Mouse (Mus musculus) midbrain, embryonic 11.5 days (tissue): ENCODE measurements around the gene Gm5741. TPM values are rescaled to one million over a fixed set of nuclear protein-coding genes. Genes with fewer than 3 reads are reported as not detected.

Source experiments
- ATAC-seq: fragments of 200-750 bp; cut with Nextera tagmentation; 2 replicates; pipeline ENCODE4 v1.8.0; 2017; ENCODE audit warnings: moderate TSS enrichment, moderate library complexity; ENCODE audit not compliant: low FRiP score
- DNase-seq: peaks from one replicate; pipeline ENCODE4 v3.0.0; 2015; ENCODE audit warnings: low spot score; ENCODE audit errors: missing footprints
- H3K27ac ChIP-seq: fragments of 300-500 bp; sonication (generic); 2 replicates; pipeline ENCODE4 v1.5.1; 2014; ENCODE audit warnings: low read depth, low read length
- H3K27me3 ChIP-seq: fragments of 300-500 bp; sonication (generic); 2 replicates; pipeline ENCODE4 v1.6.1; 2014; ENCODE audit warnings: mild to moderate bottlenecking, low read length, moderate library complexity, mixed read lengths; ENCODE audit not compliant: control insufficient read depth, insufficient read depth
- H3K36me3 ChIP-seq: fragments of 300-500 bp; sonication (generic); 2 replicates; pipeline ENCODE4 v1.6.1; 2014; ENCODE audit warnings: mild to moderate bottlenecking, low read length, moderate library complexity, mixed read lengths; ENCODE audit not compliant: control insufficient read depth, insufficient read depth
- H3K4me1 ChIP-seq: fragments of 300-500 bp; sonication (generic); 2 replicates; pipeline ENCODE4 v1.6.1; 2014; ENCODE audit warnings: low read length; ENCODE audit not compliant: control insufficient read depth, insufficient read depth
- H3K4me2 ChIP-seq: fragments of 300-500 bp; sonication (generic); 2 replicates; pipeline ENCODE4 v1.6.1; 2014; ENCODE audit warnings: mild to moderate bottlenecking, moderate library complexity
- H3K4me3 ChIP-seq: fragments of 300-500 bp; sonication (generic); 2 replicates; pipeline ENCODE4 v1.5.1; 2014; ENCODE audit warnings: low read depth, low read length
- H3K9ac ChIP-seq: fragments of 300-500 bp; sonication (generic); 2 replicates; pipeline ENCODE4 v1.6.1; 2014; ENCODE audit warnings: low read length
- H3K9me3 ChIP-seq: fragments of 300-500 bp; sonication (generic); 2 replicates; pipeline ENCODE4 v1.6.1; 2016; ENCODE audit warnings: low read length; ENCODE audit not compliant: control insufficient read depth
- WGBS: fragments of 180-500 bp; shearing (Covaris S2); extraction: QIAGEN DNeasy Blood & Tissue Kit; methylation state at CpG from one replicate; pipeline ENCODE4 v1.1.7; 2014; 5-methylcytosine and 5-hydroxymethylcytosine counted together
- polyA plus RNA-seq: library from polyadenylated mRNA; unstranded; fragments of >200 nt; fragmentation: Nextera tagmentation; extraction: Ambion mirVana; gene quantifications from 2 replicates; pipeline ENCODE4 v1.2.1, GENCODE M21; 2014

The Gm5741 gene
- polyA plus RNA-seq, 1 experiment from 2014 or later: 0.53 TPM

DNA sequence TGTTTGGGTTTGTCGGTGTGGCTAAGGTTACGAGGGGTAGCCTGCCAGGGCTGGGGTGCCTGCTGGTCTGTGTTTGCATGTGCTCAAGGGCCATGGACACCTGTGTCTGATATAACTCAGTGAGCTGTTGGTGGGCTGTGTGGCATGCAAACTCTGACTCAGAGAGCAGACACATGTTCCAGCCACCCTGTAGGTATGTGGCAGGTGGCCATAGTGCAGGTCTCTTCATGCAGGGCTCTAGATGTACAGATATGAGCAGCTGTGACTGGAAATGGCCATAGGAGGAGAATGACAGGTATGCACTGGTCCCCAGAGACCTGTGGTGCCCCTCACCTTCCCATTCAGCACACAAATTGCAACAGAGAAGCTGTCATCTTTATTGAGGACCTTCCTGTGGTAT, 627 bp downstream of the Gm5741 start:
- no peak overlapping the region for H3K4me3 ChIP-seq
- ATAC-seq (no peak), DNase-seq (no peak)
- H3K9ac ChIP-seq: no peak overlapping the region
- 96% methylated on average over 2 of the region's 2 CpGs for WGBS
- no peaks in the 10 kb centered on the region for H3K9me3 ChIP-seq
- H3K27ac ChIP-seq: no peak overlapping the region
- H3K4me1 ChIP-seq: peaks cover under 1% of the 10 kb centered on the region
- no peaks in the 10 kb centered on the region for H3K36me3 ChIP-seq
- H3K27me3 ChIP-seq: no peaks in the 10 kb centered on the region
- no peak overlapping the region for H3K4me2 ChIP-seq

DNA sequence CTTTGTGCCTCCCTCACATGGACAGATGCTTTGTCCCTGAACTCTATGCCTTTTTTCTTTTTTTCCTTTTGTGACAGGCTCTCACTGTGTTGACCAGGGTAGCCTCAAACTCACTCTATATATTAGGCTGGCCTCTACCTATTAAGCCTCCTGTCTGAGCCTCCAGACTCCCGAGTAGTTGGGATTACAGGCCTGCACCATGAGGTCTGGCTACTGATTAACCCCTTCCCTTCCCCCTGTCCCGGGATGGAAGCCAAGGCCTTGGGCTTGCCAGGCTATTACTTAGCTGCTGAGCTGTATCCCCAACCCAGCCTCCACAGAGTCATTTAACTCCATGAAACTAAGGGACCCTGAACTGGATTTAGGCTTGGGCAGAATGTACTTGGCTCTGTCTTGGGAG, 2.6 kb downstream of the Gm5741 start:
- no peaks in the 10 kb centered on the region for H3K36me3 ChIP-seq
- ATAC-seq: no peak
- no peak overlapping the region for H3K4me2 ChIP-seq
- no peak overlapping the region for H3K9ac ChIP-seq
- H3K4me3 ChIP-seq: no peak overlapping the region
- 33% methylated on average over 2 of the region's 2 CpGs for WGBS
- H3K27me3 ChIP-seq: no peaks in the 10 kb centered on the region
- peaks cover 5% of the 10 kb centered on the region; the same call in 1 of the 2 replicates for H3K4me1 ChIP-seq
- DNase-seq: no peak
- H3K9me3 ChIP-seq: no peaks in the 10 kb centered on the region
- H3K27ac ChIP-seq: no peak overlapping the region

DNA sequence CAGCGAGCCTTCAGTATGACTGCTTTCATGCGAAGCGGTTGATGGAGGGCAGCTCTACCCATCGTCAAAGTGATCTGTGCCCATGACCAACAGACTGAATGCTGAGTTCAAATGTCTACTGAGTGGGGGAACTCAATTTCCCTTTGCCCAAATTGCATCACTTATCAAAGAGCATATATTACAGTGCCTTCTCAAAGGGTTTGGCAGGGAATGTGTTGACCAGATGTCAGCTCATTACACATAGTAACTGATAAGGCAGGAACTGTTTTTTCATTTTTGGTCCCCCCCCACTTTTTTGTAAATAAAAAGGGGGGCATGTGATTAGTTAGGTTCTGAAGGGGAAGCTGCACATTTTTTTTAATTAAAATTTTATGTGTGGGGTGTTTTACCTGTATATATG, 5.2 kb downstream of the Gm5741 start:
- ATAC-seq (no peak), DNase-seq (peak; percentile 41)
- no peaks in the 10 kb centered on the region for H3K36me3 ChIP-seq
- no peak overlapping the region for H3K9ac ChIP-seq
- peaks cover 6% of the 10 kb centered on the region; the same call in 1 of the 2 replicates for H3K4me1 ChIP-seq
- no peaks in the 10 kb centered on the region for H3K9me3 ChIP-seq
- H3K27me3 ChIP-seq: no peaks in the 10 kb centered on the region
- H3K4me2 ChIP-seq: no peak overlapping the region
- 97% methylated on average over 4 of the region's 4 CpGs for WGBS
- H3K4me3 ChIP-seq: no peak overlapping the region
- no peak overlapping the region for H3K27ac ChIP-seq

DNA sequence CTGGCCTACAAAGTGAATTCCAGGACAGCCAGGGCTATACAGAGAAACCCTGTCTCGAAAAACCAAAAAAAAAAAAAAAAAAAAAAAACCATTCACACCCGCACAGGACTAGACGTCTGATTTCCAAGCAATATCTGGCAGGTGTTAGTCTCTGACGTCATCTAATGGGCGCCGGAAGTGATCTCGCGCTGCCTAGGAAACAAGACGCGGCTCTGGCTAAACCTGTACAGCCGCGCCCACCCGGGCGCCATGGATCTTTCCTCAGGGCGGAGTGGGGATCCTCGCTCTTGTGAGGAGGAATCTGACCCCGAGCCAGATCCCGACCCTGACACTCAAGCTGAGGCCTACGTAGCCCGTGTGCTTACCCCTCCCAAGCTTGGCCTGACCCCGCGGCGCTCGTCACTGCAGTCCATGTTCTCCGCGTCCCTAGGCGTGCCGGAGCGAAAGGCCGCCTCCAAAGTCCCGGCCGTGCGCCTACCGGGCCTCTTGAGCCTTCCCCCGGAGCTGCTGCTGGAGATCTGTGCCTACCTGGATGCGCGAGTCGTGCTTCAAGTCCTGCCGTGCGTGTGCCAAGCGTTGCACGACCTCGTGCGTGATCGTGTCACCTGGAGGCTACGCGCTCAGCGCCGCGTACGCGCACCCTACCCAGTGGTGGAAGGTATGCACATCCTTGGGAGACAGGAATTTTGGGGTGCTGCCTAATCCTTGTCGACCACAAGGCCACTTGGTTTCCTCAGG, 7.7 kb downstream of the Gm5741 start, which contains the start of gene Fbxw9:
Fbxw9 (plus strand) TSS at position 177 of the 738 bp plus-strand sequence.
- Histone ChIP-seq H3K27ac (no peak within 1 kb of the TSS), H3K27me3 (no peaks in the 10 kb centered on the region), H3K4me1 (peaks cover 6% of the 10 kb centered on the region; the same call in 1 of the 2 replicates), H3K36me3 (peaks cover 8% of the 10 kb centered on the region; the same call in 1 of the 2 replicates), H3K9me3 (no peaks in the 10 kb centered on the region), H3K4me3 (peak within 1 kb of the TSS; percentile 82), H3K4me2 (peak within 1 kb of the TSS; percentile 97), H3K9ac (peak within 1 kb of the TSS; percentile 80)
- WGBS: under 1% methylated on average over 52 of the region's 53 CpGs
- ATAC-seq: peak; percentile 92
- peak; percentile 99 for DNase-seq

DNA sequence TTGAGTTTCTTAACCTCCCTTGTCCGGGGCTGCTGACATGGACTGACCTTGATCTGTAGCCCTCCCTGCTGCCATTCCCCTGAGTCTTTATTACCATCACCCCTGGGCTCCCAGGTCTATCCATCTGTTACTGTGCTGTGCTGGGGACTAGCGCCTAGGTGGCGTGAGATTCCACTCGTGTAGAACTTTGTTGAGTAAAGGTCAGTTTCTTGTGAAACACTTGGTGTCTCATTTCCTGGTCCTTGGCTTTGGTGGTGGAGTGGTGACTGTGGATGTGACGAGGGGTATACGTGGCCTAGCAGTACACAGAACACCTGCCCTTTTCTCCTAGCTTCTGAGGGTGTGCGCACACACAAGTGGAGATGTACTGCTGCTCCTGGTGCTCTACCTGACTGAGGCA, 10.4 kb downstream of the Gm5741 start:
- no peak for DNase-seq
- Histone ChIP-seq H3K4me1 (peaks cover 6% of the 10 kb centered on the region; the same call in 1 of the 2 replicates), H3K27me3 (no peaks in the 10 kb centered on the region), H3K9ac (no peak overlapping the region), H3K27ac (no peak overlapping the region), H3K36me3 (peaks cover 27% of the 10 kb centered on the region), H3K4me3 (no peak overlapping the region), H3K4me2 (no peak overlapping the region), H3K9me3 (no peaks in the 10 kb centered on the region)
- WGBS: 82% methylated on average over 7 of the region's 7 CpGs
- no peak for ATAC-seq

DNA sequence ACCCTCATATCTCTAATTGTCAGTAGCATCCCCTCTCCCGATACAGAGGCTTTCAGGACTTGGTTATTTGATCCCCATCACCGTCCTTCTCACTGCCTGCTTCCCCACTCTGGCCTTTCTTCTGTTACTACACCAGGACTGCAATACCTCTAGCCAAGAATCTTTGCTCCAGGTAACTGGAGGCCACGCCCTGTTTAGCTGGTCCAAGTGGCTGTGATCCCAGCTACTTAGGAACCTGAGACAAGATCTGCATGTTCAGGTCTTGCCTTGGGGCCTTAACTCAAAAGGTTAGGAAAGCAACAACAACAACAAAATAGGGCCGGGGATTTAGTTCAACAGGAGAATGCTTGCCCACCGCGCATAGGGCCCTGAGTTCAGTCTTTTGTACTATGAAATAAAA, 24.2 kb downstream of the Gm5741 start:
- Histone ChIP-seq H3K4me3 (no peak overlapping the region), H3K27me3 (no peaks in the 10 kb centered on the region), H3K27ac (no peak overlapping the region), H3K36me3 (peaks cover 23% of the 10 kb centered on the region; the same call in 1 of the 2 replicates), H3K4me1 (peaks cover 4% of the 10 kb centered on the region), H3K9ac (no peak overlapping the region), H3K9me3 (no peaks in the 10 kb centered on the region), H3K4me2 (no peak overlapping the region)
- WGBS: 90% methylated on average over 6 of the region's 6 CpGs
- ATAC-seq (no peak), DNase-seq (no peak)

DNA sequence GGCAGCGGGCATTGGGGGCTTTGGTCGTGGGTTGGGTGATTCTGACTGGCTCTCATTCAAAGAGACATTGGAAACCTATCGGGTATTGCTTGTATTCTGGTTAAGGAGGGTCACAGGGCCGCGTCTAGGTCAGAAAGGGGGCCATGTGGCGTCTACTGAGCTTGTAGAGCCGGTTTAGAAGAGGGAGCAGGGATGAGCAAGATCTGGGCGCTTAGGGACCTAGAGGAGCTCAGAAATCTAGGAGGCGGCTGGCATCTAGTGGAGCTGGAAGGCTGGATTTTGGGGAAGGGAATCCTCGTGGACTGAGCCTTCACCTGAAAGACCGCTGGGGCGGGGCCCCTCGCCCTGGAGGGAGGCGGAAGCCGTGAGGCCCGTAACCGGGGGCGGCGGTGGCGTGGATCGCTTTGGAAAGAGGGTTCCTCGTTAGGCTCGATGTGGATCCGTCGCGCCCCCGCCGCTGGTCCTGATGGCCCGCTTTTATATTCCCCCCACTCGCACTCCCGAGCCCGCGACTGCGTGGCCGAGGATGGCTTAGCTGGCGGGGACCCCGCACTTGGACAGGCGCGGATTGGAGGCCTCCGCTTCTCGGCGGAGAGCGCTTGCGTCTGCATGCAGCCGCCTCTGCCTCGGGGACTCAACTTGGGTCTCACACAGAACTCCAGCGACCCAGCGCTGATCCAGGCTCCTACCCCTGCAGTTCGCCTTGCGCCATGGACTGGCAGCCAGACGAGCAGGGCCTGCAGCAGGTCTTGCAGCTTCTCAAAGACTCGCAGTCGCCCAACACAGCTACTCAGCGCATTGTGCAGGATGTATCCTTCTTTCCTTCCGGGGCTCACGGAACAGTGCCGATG, 29.9 kb downstream of the Gm5741 start:
- 1% methylated on average over 56 of the region's 57 CpGs for WGBS
- H3K4me1 ChIP-seq: peaks cover 21% of the 10 kb centered on the region
- peak overlapping the region; percentile 80 for H3K4me3 ChIP-seq
- H3K36me3 ChIP-seq: peaks cover 11% of the 10 kb centered on the region; the same call in 1 of the 2 replicates
- peak; percentile 95 for DNase-seq
- H3K27ac ChIP-seq: peak overlapping the region; percentile 99
- no peaks in the 10 kb centered on the region for H3K9me3 ChIP-seq
- peak overlapping the region; percentile 76 for H3K9ac ChIP-seq
- H3K27me3 ChIP-seq: no peaks in the 10 kb centered on the region
- ATAC-seq: peak; percentile 20
- H3K4me2 ChIP-seq: peak overlapping the region; percentile 64

DNA sequence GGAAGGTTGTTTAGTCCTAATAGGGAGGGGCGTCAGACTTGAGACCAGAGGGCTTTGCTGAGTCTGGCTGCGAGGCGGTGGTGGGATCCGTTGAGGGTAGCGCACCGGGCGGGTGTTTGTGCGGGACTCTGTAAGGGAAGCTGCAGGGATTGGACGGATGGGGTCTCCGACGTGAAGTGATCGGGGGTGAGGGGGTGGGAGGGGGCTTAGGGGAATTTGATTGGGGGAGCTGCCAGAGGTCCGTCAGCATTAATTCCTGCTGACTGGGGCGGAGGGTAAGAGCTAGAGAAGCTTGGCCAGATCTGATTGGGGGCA, 30.5 kb downstream of the Gm5741 start:
- Histone ChIP-seq H3K4me1 (peaks cover 21% of the 10 kb centered on the region), H3K27me3 (no peaks in the 10 kb centered on the region), H3K36me3 (peaks cover 10% of the 10 kb centered on the region; the same call in 1 of the 2 replicates), H3K27ac (peak overlapping the region; percentile 99), H3K9ac (peak overlapping the region; percentile 76), H3K4me3 (peak overlapping the region; percentile 80), H3K9me3 (no peaks in the 10 kb centered on the region), H3K4me2 (peak overlapping the region; percentile 64)
- DNase-seq: no peak
- under 1% methylated on average over 14 of the region's 14 CpGs for WGBS
- peak; percentile 75 for ATAC-seq
